17 mouse cellular contexts compared by ENCODE assay signal in genomic region chr8:13756480-13756879, GRCm38 (mm10). TPM values are rescaled to one million over a fixed set of nuclear protein-coding genes. Genes with fewer than 3 reads are reported as not detected.
DNase-seq lines count a peak whose midpoint lies in the region; ATAC-seq and TF ChIP-seq lines count a peak whose summit lies in the region.
"Had no signal": no experiment of that assay in that cellular context is flagged by ENCODE, and none has a peak within 500 bp of the region (broad histone marks: within the 10 kb centered on the region; RNA-seq: fewer than 3 reads in every experiment).

No protein-coding gene starts in this region.

- peaks cover 16% of the 10 kb centered on the region for H3K4me1 ChIP-seq in hindbrain, postnatal 0 days (ENCODE audit: insufficient read depth, low read length)
- H3K4me1 ChIP-seq in hindbrain, embryonic 10.5 days (replicated peaks), result peaks cover 19% of the 10 kb centered on the region
- peaks cover 18% of the 10 kb centered on the region for H3K4me1 ChIP-seq in neural tube, embryonic 12.5 days
- peaks cover 17% of the 10 kb centered on the region for H3K4me1 ChIP-seq in kidney, embryonic 16.5 days (ENCODE audit: insufficient read depth, low read length)

- no peak overlapping the region for H3K9ac ChIP-seq in hindbrain, postnatal 0 days (replicated peaks; ENCODE audit: low read length)
- no peak overlapping the region for H3K9ac ChIP-seq in neural tube, embryonic 12.5 days
- no peak overlapping the region for H3K9ac ChIP-seq in kidney, embryonic 16.5 days (replicated peaks; ENCODE audit: low read length)

- no peaks in the 10 kb centered on the region for H3K9me3 ChIP-seq in hindbrain, postnatal 0 days (ENCODE audit: low read length)
- H3K9me3 ChIP-seq in hindbrain, embryonic 10.5 days, result no peaks in the 10 kb centered on the region
- no peaks in the 10 kb centered on the region for H3K9me3 ChIP-seq in neural tube, embryonic 12.5 days
- H3K9me3 ChIP-seq in kidney, embryonic 16.5 days (ENCODE audit: low read length), result no peaks in the 10 kb centered on the region
- H3K9me3 ChIP-seq: forebrain, embryonic 12.5 days; liver, embryonic 13.5 days had no signal

- no peaks in the 10 kb centered on the region for H3K27me3 ChIP-seq in hindbrain, postnatal 0 days (ENCODE audit: insufficient read depth, low read length)
- H3K27me3 ChIP-seq in hindbrain, embryonic 10.5 days (ENCODE audit: insufficient read depth, poor library complexity, severe bottlenecking), result no peaks in the 10 kb centered on the region
- H3K27me3 ChIP-seq in neural tube, embryonic 12.5 days (replicated peaks), result no peaks in the 10 kb centered on the region
- H3K27me3 ChIP-seq in kidney, embryonic 16.5 days (ENCODE audit: insufficient read depth, low read length), result no peaks in the 10 kb centered on the region
- H3K27me3 ChIP-seq: forebrain, embryonic 12.5 days; liver, embryonic 13.5 days had no signal

- ATAC-seq in hindbrain, postnatal 0 days, result no peak
- no peak for ATAC-seq in neural tube, embryonic 12.5 days (ENCODE audit: low FRiP score, low read depth)
- no peak for ATAC-seq in kidney, embryonic 16.5 days (ENCODE audit: low FRiP score, low TSS enrichment)

- no peak overlapping the region for H3K4me3 ChIP-seq in hindbrain, postnatal 0 days (ENCODE audit: low read length)
- no peak overlapping the region for H3K4me3 ChIP-seq in hindbrain, embryonic 10.5 days
- H3K4me3 ChIP-seq in neural tube, embryonic 12.5 days, result no peak overlapping the region
- H3K4me3 ChIP-seq in kidney, embryonic 16.5 days (ENCODE audit: low read length), result no peak overlapping the region

- no peak overlapping the region for H3K27ac ChIP-seq in hindbrain, postnatal 0 days
- no peak overlapping the region for H3K27ac ChIP-seq in hindbrain, embryonic 10.5 days
- H3K27ac ChIP-seq in neural tube, embryonic 12.5 days, result no peak overlapping the region
- H3K27ac ChIP-seq in kidney, embryonic 16.5 days (ENCODE audit: low read length), result no peak overlapping the region

- no peak for TF ChIP-seq CTCF in hindbrain, postnatal 0 days (IDR thresholded peaks at IDR 0.05; ENCODE audit: low read depth)

- 0 out of 2 replicates have a peak, but pooled peaks cover 5% of the 10 kb centered on the region for H3K36me3 ChIP-seq in hindbrain, postnatal 0 days (ENCODE audit: insufficient read depth, low read length)
- peaks cover 21% of the 10 kb centered on the region for H3K36me3 ChIP-seq in hindbrain, embryonic 10.5 days
- H3K36me3 ChIP-seq in neural tube, embryonic 12.5 days, result peaks cover 7% of the 10 kb centered on the region
- H3K36me3 ChIP-seq in kidney, embryonic 16.5 days (ENCODE audit: insufficient read depth, low read length), result peaks cover 7% of the 10 kb centered on the region

- peak; percentile 74 for DNase-seq in heart, adult 11 months
- no peak for DNase-seq in heart, postnatal 4 days
- no peak for DNase-seq in hindbrain, postnatal 0 days (ENCODE audit: low spot score)
- no peak for DNase-seq in hindbrain, embryonic 10.5 days (ENCODE audit: low spot score)
- no peak for DNase-seq in neural tube, embryonic 10.5 days (ENCODE audit: extremely low spot score, low spot score)
- DNase-seq: adrenal gland, postnatal 25 days; layer of hippocampus, adult 9-11 months; liver, embryonic 13.5 days; thymus, postnatal 25 days had no signal

- 68% methylated on average over 7 of the region's 7 CpGs for WGBS in hindbrain, postnatal 0 days
- WGBS in hindbrain, embryonic 10.5 days, result 86% methylated on average over 7 of the region's 7 CpGs
- WGBS in neural tube, embryonic 12.5 days, result 76% methylated on average over 7 of the region's 7 CpGs
- 52% methylated on average over 7 of the region's 7 CpGs for WGBS in kidney, embryonic 16.5 days

- H3K4me2 ChIP-seq in hindbrain, postnatal 0 days (ENCODE audit: low read depth, low read length), result peak overlapping the region; percentile 82; the same call in 1 of the 2 replicates
- 0 out of 2 replicates have a peak overlapping the region, but pooled peaks have one; percentile 4 for H3K4me2 ChIP-seq in neural tube, embryonic 12.5 days (replicated peaks)
- H3K4me2 ChIP-seq in kidney, embryonic 16.5 days (replicated peaks; ENCODE audit: low read depth, low read length), result no peak overlapping the region; the same call in 1 of the 2 replicates

RNA-seq across cellular contexts. Expression of gene Cdc16, which starts 1.0 kb away (rescaled TPM):
- 10 to 100 TPM; 51.9 to 52.1 TPM for total RNA-seq in heart, postnatal 4 days (2021)
- total RNA-seq in hindbrain, postnatal 0 days (2014; rRNA removed), result 97.7 and 130 TPM in 2 replicates
- 99.9 and 103 TPM in 2 replicates for polyA plus RNA-seq in hindbrain, postnatal 0 days (2015; fragmentation: Nextera tagmentation; extraction: Ambion mirVana)
- 210 and 212 TPM in 2 replicates for polyA plus RNA-seq in hindbrain, embryonic 10.5 days (2016; fragmentation: Nextera tagmentation; extraction: Ambion mirVana)
- polyA plus RNA-seq in neural tube, embryonic 12.5 days (2016; fragmentation: Nextera tagmentation; extraction: Ambion mirVana), result 202 and 221 TPM in 2 replicates
- polyA plus RNA-seq in kidney, embryonic 16.5 days (2015; fragmentation: Nextera tagmentation; extraction: Ambion mirVana), result 180 and 181 TPM in 2 replicates

RNA-seq across cellular contexts. Expression of gene Upf3a, which starts 28.9 kb away (rescaled TPM):
- 10 to 100 TPM; 15.4 to 16.4 TPM for total RNA-seq in heart, postnatal 4 days (2021)
- total RNA-seq in hindbrain, postnatal 0 days (2014; rRNA removed), result 14.7 and 20.6 TPM in 2 replicates
- 44.9 and 51.3 TPM in 2 replicates for polyA plus RNA-seq in hindbrain, postnatal 0 days (2015; fragmentation: Nextera tagmentation; extraction: Ambion mirVana)
- 36.0 and 36.7 TPM in 2 replicates for polyA plus RNA-seq in hindbrain, embryonic 10.5 days (2016; fragmentation: Nextera tagmentation; extraction: Ambion mirVana)
- polyA plus RNA-seq in neural tube, embryonic 12.5 days (2016; fragmentation: Nextera tagmentation; extraction: Ambion mirVana), result 41.0 and 44.0 TPM in 2 replicates
- 44.3 and 45.8 TPM in 2 replicates for polyA plus RNA-seq in kidney, embryonic 16.5 days (2015; fragmentation: Nextera tagmentation; extraction: Ambion mirVana)

RNA-seq across cellular contexts. Expression of gene Cfap97d2, which starts 50.8 kb away (rescaled TPM):
- not detected for total RNA-seq in heart, postnatal 4 days (2021)
- 0.54 and 0.84 TPM in 2 replicates for total RNA-seq in hindbrain, postnatal 0 days (2014; rRNA removed)
- 1.8 TPM in 2 replicates for polyA plus RNA-seq in hindbrain, postnatal 0 days (2015; fragmentation: Nextera tagmentation; extraction: Ambion mirVana)
- polyA plus RNA-seq in hindbrain, embryonic 10.5 days (2016; fragmentation: Nextera tagmentation; extraction: Ambion mirVana), result 0.90 and 2.5 TPM in 2 replicates
- 0.92 and 1.2 TPM in 2 replicates for polyA plus RNA-seq in neural tube, embryonic 12.5 days (2016; fragmentation: Nextera tagmentation; extraction: Ambion mirVana)
- 0.19 TPM in 1 of 2 replicates, not detected in the other for polyA plus RNA-seq in kidney, embryonic 16.5 days (2015; fragmentation: Nextera tagmentation; extraction: Ambion mirVana)
- total RNA-seq: adrenal gland, postnatal 25 days; gastrocnemius, adult 18-20 months; granulocyte monocyte progenitor cell, adult 5-6 weeks; megakaryocyte, adult 5-6 weeks had no signal
- polyA plus RNA-seq: activated CD4-positive, CD25-positive, alpha-beta regulatory T cell, adult 4 months; kidney, postnatal 0 days; liver, embryonic 13.5 days had no signal
